Mouse (Mus musculus): ENCODE results near the gene Atp6v0a1.

The Atp6v0a1 gene
- long read RNA-seq, experiment 1, partial matches to known transcripts, result 13 of 42 reads
- long read RNA-seq, experiment 1, other reads (novel, unspliced or antisense), result 25 of 42 reads
- long read RNA-seq, experiment 2, partial matches to known transcripts, result 8 of 18 reads
- long read RNA-seq, experiment 2, other reads (novel, unspliced or antisense), result 8 of 18 reads

GRCm38 (mm10) chr11:101009046-101009887 is at the start of gene Atp6v0a1:
TSS of gene Atp6v0a1 (plus strand) at chr11:101009452.
- intact Hi-C loops (cut with DNase I), result no loop called here

GRCm38 (mm10) chr11:100959464-100959810 is 49.8 kb upstream of the Atp6v0a1 start:
- intact Hi-C loops (cut with DNase I), result no loop called here

GRCm38 (mm10) chr11:100959826-100960225 is 49.4 kb upstream of the Atp6v0a1 start:
- intact Hi-C loops (cut with DNase I), result loop anchor here (5.0 kb wide), 1 partner anchor 393 kb away; no protein-coding TSS in a partner anchor

- intact Hi-C loops (cut with DNase I), result loop anchor here (5.0 kb wide), 1 partner anchor 393 kb away; no protein-coding TSS in a partner anchor
Measured at GRCm38 (mm10) chr11:100960540-100960939, 48.7 kb upstream of the Atp6v0a1 start.

- intact Hi-C loops (cut with DNase I), result loop anchor here (5.0 kb wide), 1 partner anchor 395 kb away; no protein-coding TSS in a partner anchor
Measured at GRCm38 (mm10) chr11:100962371-100962911, 46.8 kb upstream of the Atp6v0a1 start.

- intact Hi-C loops (cut with DNase I), result loop anchor here (5.0 kb wide), 1 partner anchor 396 kb away; no protein-coding TSS in a partner anchor
Measured at GRCm38 (mm10) chr11:100963647-100964046, 45.6 kb upstream of the Atp6v0a1 start.

GRCm38 (mm10) chr11:100964180-100964579 is 45.1 kb upstream of the Atp6v0a1 start:
- intact Hi-C loops (cut with DNase I), result loop anchor here (5.0 kb wide), 1 partner anchor 397 kb away; no protein-coding TSS in a partner anchor

GRCm38 (mm10) chr11:100964901-100965542 is 44.2 kb upstream of the Atp6v0a1 start:
- intact Hi-C loops (cut with DNase I), result loop anchor here (5.0 kb wide), 1 partner anchor 398 kb away; no protein-coding TSS in a partner anchor

- intact Hi-C loops (cut with DNase I), result no loop called here
Measured at GRCm38 (mm10) chr11:100965760-100966159, 43.5 kb upstream of the Atp6v0a1 start.

GRCm38 (mm10) chr11:100967376-100967775 is 41.9 kb upstream of the Atp6v0a1 start:
- intact Hi-C loops (cut with DNase I), result no loop called here

GRCm38 (mm10) chr11:100967881-100968420 is 41.3 kb upstream of the Atp6v0a1 start:
- intact Hi-C loops (cut with DNase I), result no loop called here

- intact Hi-C loops (cut with DNase I), result no loop called here
Measured at GRCm38 (mm10) chr11:100968501-100968900, 40.8 kb upstream of the Atp6v0a1 start.

- intact Hi-C loops (cut with DNase I), result no loop called here
Measured at GRCm38 (mm10) chr11:100969189-100969743, 40.0 kb upstream of the Atp6v0a1 start.

- intact Hi-C loops (cut with DNase I), result no loop called here
Measured at GRCm38 (mm10) chr11:100969744-100970556, 39.3 kb upstream of the Atp6v0a1 start.

- intact Hi-C loops (cut with DNase I), result no loop called here
Measured at GRCm38 (mm10) chr11:100970557-100970937, 38.7 kb upstream of the Atp6v0a1 start, which contains the start of gene Cavin1. TSS of gene Cavin1 (minus strand) at chr11:100970887.

- intact Hi-C loops (cut with DNase I), result no loop called here
Measured at GRCm38 (mm10) chr11:100971455-100971854, 37.8 kb upstream of the Atp6v0a1 start.

GRCm38 (mm10) chr11:100973245-100973644 is 36.0 kb upstream of the Atp6v0a1 start:
- intact Hi-C loops (cut with DNase I), result no loop called here

- intact Hi-C loops (cut with DNase I), result no loop called here
Measured at GRCm38 (mm10) chr11:100974381-100974970, 34.8 kb upstream of the Atp6v0a1 start.

GRCm38 (mm10) chr11:100975241-100975640 is 34.0 kb upstream of the Atp6v0a1 start:
- intact Hi-C loops (cut with DNase I), result no loop called here

Data from adrenal gland (tissue).